Mouse (Mus musculus) ES-E14 (cell line): ENCODE results near the gene Ddx50. TPM values are rescaled to one million over a fixed set of nuclear protein-coding genes. Genes with fewer than 3 reads are reported as not detected.

Experiments used
- DNase-seq: peaks from one replicate; pipeline ENCODE4 v3.0.0-alpha.2; 2013; ENCODE audit warnings: low read depth, low spot score
- H3K27ac ChIP-seq: 2 replicates; pipeline ENCODE4 v1.5.1; 2012; ENCODE audit warnings: low read depth, mild to moderate bottlenecking, low read length, moderate library complexity, mixed read lengths; ENCODE audit not compliant: poor library complexity, insufficient read depth, severe bottlenecking
- H3K36me3 ChIP-seq: 2 replicates; pipeline ENCODE4 v1.6.1; 2012; ENCODE audit warnings: mild to moderate bottlenecking, low read length, moderate library complexity, mixed read lengths; ENCODE audit not compliant: control insufficient read depth, poor library complexity, insufficient read depth, severe bottlenecking
- H3K4me1 ChIP-seq, 2 experiments: fragments of 150-350 bp in 1 of 2; sonication (generic) in 1 of 2; 2 replicates each; pipeline ENCODE4 v1.6.1; 2012; ENCODE audit warnings: low read length in 2 of 2, mild to moderate bottlenecking in 1 of 2, mixed read lengths in 1 of 2; ENCODE audit not compliant: control insufficient read depth in 2 of 2, insufficient read depth in 2 of 2, poor library complexity in 1 of 2
- H3K4me3 ChIP-seq, 2 experiments: fragments of 150-350 bp in 1 of 2; sonication (generic) in 1 of 2; 2 replicates each; pipeline ENCODE4 v1.5.1; 2012; ENCODE audit warnings: low read length in 2 of 2, low read depth in 1 of 2, mild to moderate bottlenecking in 1 of 2, mixed read lengths in 1 of 2; ENCODE audit not compliant: insufficient read depth in 1 of 2, poor library complexity in 1 of 2, severe bottlenecking in 1 of 2
- H3K9ac ChIP-seq: 2 replicates; pipeline ENCODE4 v1.6.1; 2012; ENCODE audit warnings: low read depth, mild to moderate bottlenecking, low read length, mixed read lengths; ENCODE audit not compliant: poor library complexity, insufficient read depth, severe bottlenecking
- H3K9me3 ChIP-seq: fragments of 150-350 bp; sonication (generic); 2 replicates; pipeline ENCODE4 v1.6.1; 2012; ENCODE audit warnings: low read depth, mild to moderate bottlenecking, low read length; ENCODE audit not compliant: control insufficient read depth, insufficient read depth
- CHD2 ChIP-seq: IDR thresholded peaks from 2 replicates; pipeline ENCODE4 v1.6.1; 2014; ENCODE audit warnings: mild to moderate bottlenecking, low read depth, low read length, inconsistent platforms
- HCFC1 ChIP-seq: IDR thresholded peaks from 2 replicates; pipeline ENCODE4 v1.6.1; 2012; ENCODE audit warnings: low read length, inconsistent platforms, borderline replicate concordance; ENCODE audit not compliant: insufficient read depth
- MAFK ChIP-seq: IDR thresholded peaks from 2 replicates; pipeline ENCODE4 v1.6.1; 2014; ENCODE audit warnings: mild to moderate bottlenecking, low read depth, low read length, inconsistent platforms; ENCODE audit not compliant: insufficient read depth
- ZC3H11A ChIP-seq: IDR thresholded peaks from 2 replicates; pipeline ENCODE4 v1.6.1; 2012; ENCODE audit warnings: low read depth, mild to moderate bottlenecking, inconsistent platforms, low read length, borderline replicate concordance
- ZNF384 ChIP-seq: IDR thresholded peaks from 2 replicates; pipeline ENCODE4 v1.6.1; 2012; ENCODE audit warnings: low read depth, low read length, inconsistent platforms
- in situ Hi-C, 2 experiments: fragments of 600-800 bp; cut with MboI; formaldehyde crosslinking; loops; one replicate each; pipeline ENCODE4 v1.15.1; 2025; ENCODE audit warnings: low sequenced_read_pairs in 2 of 2, inconsistent platforms in 1 of 2; ENCODE audit not compliant: unreplicated experiment in 2 of 2
- total RNA-seq: library from RNA; depleted of rRNA; stranded (reverse); fragments of 300-350 nt; gene quantifications from 2 replicates; pipeline ENCODE4 v1.2.3, GENCODE M21; 2012

Gene Ddx50
- total RNA-seq, 1 experiment, result 61.8 TPM

DNA sequence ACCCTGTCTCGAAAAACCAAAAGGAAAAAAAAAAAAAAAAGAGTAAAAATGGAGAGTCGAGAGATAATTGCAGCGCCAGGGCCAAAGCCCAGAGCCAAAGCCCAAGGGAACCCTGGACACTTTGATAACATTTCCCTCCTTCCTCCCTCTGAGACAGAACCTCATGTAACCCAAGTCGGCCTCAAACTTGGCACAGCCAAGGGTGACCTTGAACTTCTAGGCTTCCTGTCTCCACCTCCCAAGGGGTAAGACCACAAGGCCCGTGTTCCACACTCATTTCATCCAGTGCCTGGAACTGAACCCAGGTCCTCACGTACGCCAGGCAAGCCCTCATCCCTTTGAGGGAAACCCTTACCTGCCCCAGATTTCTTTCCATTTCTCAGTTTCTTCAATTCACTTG, 5.7 kb upstream of the Ddx50 start:
- no peak for DNase-seq
- Histone ChIP-seq H3K4me3 (no peak overlapping the region), H3K9ac (no peak overlapping the region; the same call in 1 of the 2 replicates), H3K4me1 (peaks cover 0 to 2% of the 10 kb centered on the region in 2 experiments; a peak in 1 of 4 replicates), H3K36me3 (no peaks in the 10 kb centered on the region), H3K9me3 (no peaks in the 10 kb centered on the region), H3K27ac (peak overlapping the region; percentile 36; the same call in 1 of the 2 replicates)
- in situ Hi-C loops, result no loop called here
- TF ChIP-seq CHD2 (no peak), ZNF384 (no peak), MAFK (no peak), ZC3H11A (no peak), HCFC1 (no peak)

DNA sequence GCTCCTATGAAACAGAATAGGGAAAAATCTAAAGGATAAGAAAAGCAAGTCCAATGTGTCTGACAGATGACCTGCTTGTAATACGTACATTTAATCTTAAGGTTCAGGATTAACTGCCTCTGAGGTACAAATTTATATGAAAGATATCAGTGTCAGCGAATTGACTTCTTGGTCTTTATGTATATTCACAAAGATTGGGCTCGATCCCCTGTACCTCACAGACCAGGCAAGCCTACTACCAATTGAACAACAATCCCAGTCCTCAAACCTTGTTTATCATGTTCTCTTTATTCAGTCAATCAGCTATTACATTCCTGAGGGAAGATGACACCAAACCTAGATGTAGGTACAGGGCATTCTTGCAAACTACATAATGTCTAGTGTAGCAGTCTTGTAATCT, 943 bp upstream of the Ddx50 start:
- in situ Hi-C loops, result no loop called here
- Histone ChIP-seq H3K4me1 (peaks cover 0 to 2% of the 10 kb centered on the region in 2 experiments; a peak in 1 of 4 replicates), H3K36me3 (no peaks in the 10 kb centered on the region), H3K4me3 (peak overlapping the region; percentile 78 to 95), H3K27ac (peak overlapping the region; percentile 77; the same call in 1 of the 2 replicates), H3K9me3 (no peaks in the 10 kb centered on the region), H3K9ac (peak overlapping the region; percentile 72; the same call in 1 of the 2 replicates)
- TF ChIP-seq CHD2 (no peak), HCFC1 (no peak)
- no peak for DNase-seq

DNA sequence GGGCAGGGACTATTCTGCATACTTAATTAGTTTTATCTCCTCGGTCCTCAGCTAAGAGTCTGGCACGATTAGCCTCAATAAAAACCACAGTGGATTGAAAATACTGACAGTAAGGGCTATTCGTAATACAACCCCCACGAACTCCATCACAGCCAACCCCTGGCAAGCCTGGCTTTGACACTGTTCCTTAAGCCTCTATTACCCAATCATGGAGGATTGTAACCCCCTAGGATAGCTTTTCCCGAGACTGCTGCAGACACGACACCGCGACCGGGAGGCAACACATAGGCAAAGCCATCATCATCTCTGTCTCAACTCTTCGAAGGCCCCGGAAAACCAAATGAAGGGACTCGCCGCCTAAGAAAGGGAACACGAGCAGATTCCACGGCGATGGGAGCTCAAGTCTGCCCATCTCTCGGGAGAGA, 648 bp downstream of the Ddx50 start:
- TF ChIP-seq ZC3H11A, result no peak
- TF ChIP-seq CHD2, result no peak
- no peak for TF ChIP-seq MAFK
- H3K4me3 ChIP-seq, result peak overlapping the region; percentile 78 to 95
- DNase-seq, result no peak
- no peaks in the 10 kb centered on the region for H3K9me3 ChIP-seq
- peak overlapping the region; percentile 72; the same call in 1 of the 2 replicates for H3K27ac ChIP-seq
- H3K4me1 ChIP-seq, result 0 out of 4 replicates have a peak, but pooled peaks cover 0 to 2% of the 10 kb centered on the region in 2 experiments
- H3K36me3 ChIP-seq, result peaks cover under 1% of the 10 kb centered on the region; the same call in 1 of the 2 replicates
- in situ Hi-C loops, result no loop called here
- peak overlapping the region; percentile 92 for H3K9ac ChIP-seq

DNA sequence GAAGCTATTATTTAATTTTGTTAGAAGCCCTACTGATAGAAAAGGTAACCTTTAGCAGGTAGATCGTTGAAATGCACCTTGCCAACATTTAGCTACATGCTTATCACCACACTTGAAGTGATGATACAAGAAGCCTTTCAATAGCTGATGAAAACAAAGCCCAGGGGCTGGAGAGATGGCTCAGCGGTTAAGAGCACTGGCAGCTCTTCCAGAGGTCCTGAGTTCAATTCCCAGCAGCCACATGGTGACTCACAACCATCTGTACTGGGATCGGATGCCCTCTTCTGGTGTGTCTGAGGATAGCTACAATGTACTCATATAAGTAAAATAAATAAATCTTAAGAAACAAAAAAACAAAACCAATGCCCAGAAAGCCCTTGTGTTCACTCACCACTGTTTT, 46.9 kb downstream of the Ddx50 start:
- in situ Hi-C loops, result no loop called here
- Histone ChIP-seq H3K36me3 (peaks cover 4% of the 10 kb centered on the region; the same call in 1 of the 2 replicates), H3K9ac (no peak overlapping the region), H3K27ac (no peak overlapping the region), H3K9me3 (no peaks in the 10 kb centered on the region; the same call in 1 of the 2 replicates), H3K4me3 (no peak overlapping the region), H3K4me1 (peaks cover 0 to 2% of the 10 kb centered on the region in 2 experiments; a peak in 2 of 4 replicates)
- no peak for DNase-seq
- TF ChIP-seq ZNF384 (no peak), HCFC1 (no peak), CHD2 (no peak), MAFK (no peak), ZC3H11A (no peak)
